Mouse (Mus musculus) colon, adult 2 months (tissue): Measurements from ENCODE around the gene Olfr1098. TPM values are rescaled to one million over a fixed set of nuclear protein-coding genes. Genes with fewer than 3 reads are reported as not detected.

Source experiments
- polyA plus RNA-seq: library from polyadenylated mRNA; depleted of rRNA; stranded (reverse); fragments of >200 nt; gene quantifications from 2 replicates; pipeline ENCODE4 v1.2.3, GENCODE M21; 2012; rRNA removed

The Olfr1098 gene
- polyA plus RNA-seq, result not detected in 2 replicates

GRCm38 (mm10) chr2:86924445-86924844, at the start of gene Olfr1098:
Gene Olfr1098 (minus strand): TSS chr2:86924545.

GRCm38 (mm10) chr2:86960593-86960992, 36.2 kb upstream of the Olfr1098 start, which contains the start of gene Olfr1099:
Gene Olfr1099 (minus strand): TSS chr2:86960693.

GRCm38 (mm10) chr2:86892116-86892515, 32.2 kb downstream of the Olfr1098 start, which contains the start of gene Olfr1097:
Gene Olfr1097 (minus strand): TSS chr2:86892216.

GRCm38 (mm10) chr2:86874702-86875101, 49.6 kb downstream of the Olfr1098 start, which contains the start of gene Gm13723:
Gene Gm13723 (minus strand): TSS chr2:86874802.

Other genes starting within 250 kb of the Olfr1098 start
- not detected in 2 replicates for gene Olfr1086, start 244.5 kb downstream of the Olfr1098 start, polyA plus RNA-seq
- gene Olfr1087, start 226.2 kb downstream of the Olfr1098 start, polyA plus RNA-seq, result not detected in 2 replicates
- gene Olfr1089, start 190.8 kb downstream of the Olfr1098 start, polyA plus RNA-seq, result not detected in 2 replicates
- gene Olfr1090, start 165.6 kb downstream of the Olfr1098 start, polyA plus RNA-seq, result not detected in 2 replicates
- not detected in 2 replicates for gene Olfr1093, start 142.1 kb downstream of the Olfr1098 start, polyA plus RNA-seq
- gene Olfr141, start 114.5 kb downstream of the Olfr1098 start, polyA plus RNA-seq, result not detected in 2 replicates
- not detected in 2 replicates for gene Olfr1094, start 99.9 kb downstream of the Olfr1098 start, polyA plus RNA-seq
- gene Olfr1095, start 72.8 kb downstream of the Olfr1098 start, polyA plus RNA-seq, result not detected in 2 replicates
- not detected in 2 replicates for gene Gm13723, start 49.7 kb downstream of the Olfr1098 start, polyA plus RNA-seq
- gene Olfr1097, start 32.3 kb downstream of the Olfr1098 start, polyA plus RNA-seq, result not detected in 2 replicates
- gene Olfr1099, start 36.1 kb upstream of the Olfr1098 start, polyA plus RNA-seq, result not detected in 2 replicates
- gene Olfr1100, start 55.4 kb upstream of the Olfr1098 start, polyA plus RNA-seq, result not detected in 2 replicates
- gene Olfr1101, start 66.7 kb upstream of the Olfr1098 start, polyA plus RNA-seq, result not detected in 2 replicates
- not detected in 2 replicates for gene Olfr1102, start 73.9 kb upstream of the Olfr1098 start, polyA plus RNA-seq
- not detected in 2 replicates for gene Olfr1104, start 102.5 kb upstream of the Olfr1098 start, polyA plus RNA-seq
- not detected in 2 replicates for gene Olfr1105, start 112.0 kb upstream of the Olfr1098 start, polyA plus RNA-seq
- not detected in 2 replicates for gene Olfr1106, start 127.7 kb upstream of the Olfr1098 start, polyA plus RNA-seq
- gene Olfr1107, start 151.3 kb upstream of the Olfr1098 start, polyA plus RNA-seq, result not detected in 2 replicates
- not detected in 2 replicates for gene Olfr1109, start 171.5 kb upstream of the Olfr1098 start, polyA plus RNA-seq
- gene Olfr259, start 190.0 kb upstream of the Olfr1098 start, polyA plus RNA-seq, result not detected in 2 replicates
- not detected in 2 replicates for gene Olfr1110, start 215.8 kb upstream of the Olfr1098 start, polyA plus RNA-seq
- gene Olfr1111, start 228.1 kb upstream of the Olfr1098 start, polyA plus RNA-seq, result not detected in 2 replicates